Comparison of ENCODE assay signal across 18 mouse cellular contexts in genomic region chr4:126632668-126633067, GRCm38 (mm10). TPM values are rescaled to one million over a fixed set of nuclear protein-coding genes. Genes with fewer than 3 reads are reported as not detected.
"Had no signal": no experiment of that assay in that cellular context is flagged by ENCODE, and none has a peak within 500 bp of the region (broad histone marks: within the 10 kb centered on the region; RNA-seq: fewer than 3 reads in every experiment).

No protein-coding gene starts in this region.

- H3K36me3 ChIP-seq: neural tube, embryonic 12.5 days; neural tube, embryonic 13.5 days; neural tube, embryonic 15.5 days; stomach, embryonic 15.5 days had no signal

- H3K4me3 ChIP-seq: neural tube, embryonic 12.5 days; neural tube, embryonic 13.5 days; neural tube, embryonic 15.5 days; stomach, embryonic 15.5 days had no signal

- DNase-seq: retina, postnatal 1 day; right cerebral cortex, adult 18-20 months; right cerebral cortex, postnatal 14 days; right cerebral cortex, postnatal 25 days; right cerebral cortex, postnatal 4 days; spleen, adult 18-20 months; thymus, adult 18-20 months; thymus, adult 2 months; thymus, postnatal 14 days; thymus, postnatal 25 days; thymus, postnatal 36 days; thymus, postnatal 4 days had no signal

- H3K27ac ChIP-seq: neural tube, embryonic 12.5 days; neural tube, embryonic 13.5 days; neural tube, embryonic 15.5 days; stomach, embryonic 15.5 days; stomach, postnatal 0 days had no signal

- H3K9me3 ChIP-seq: neural tube, embryonic 12.5 days; neural tube, embryonic 13.5 days; neural tube, embryonic 15.5 days; stomach, embryonic 15.5 days had no signal

- H3K4me1 ChIP-seq: neural tube, embryonic 12.5 days; stomach, embryonic 15.5 days had no signal

- H3K4me2 ChIP-seq: neural tube, embryonic 12.5 days; neural tube, embryonic 13.5 days; neural tube, embryonic 15.5 days; stomach, embryonic 15.5 days had no signal

- H3K27me3 ChIP-seq: neural tube, embryonic 12.5 days had no signal

- H3K9ac ChIP-seq: neural tube, embryonic 12.5 days; neural tube, embryonic 13.5 days; neural tube, embryonic 15.5 days; stomach, embryonic 15.5 days had no signal

RNA-seq across cellular contexts. Expression of gene 5730409E04Rik, which starts 23.1 kb away (rescaled TPM):
- total RNA-seq: neutrophil, adult 5-6 weeks had no signal
